Mouse (Mus musculus) skeletal muscle tissue, adult 2 months (tissue): ENCODE measurements around the gene Cyren.

Source experiments
- DNase-seq: peaks from one replicate; pipeline ENCODE4 v3.0.0-alpha.2; 2012; ENCODE audit warnings: low read depth, low spot score

Gene Cyren

DNA sequence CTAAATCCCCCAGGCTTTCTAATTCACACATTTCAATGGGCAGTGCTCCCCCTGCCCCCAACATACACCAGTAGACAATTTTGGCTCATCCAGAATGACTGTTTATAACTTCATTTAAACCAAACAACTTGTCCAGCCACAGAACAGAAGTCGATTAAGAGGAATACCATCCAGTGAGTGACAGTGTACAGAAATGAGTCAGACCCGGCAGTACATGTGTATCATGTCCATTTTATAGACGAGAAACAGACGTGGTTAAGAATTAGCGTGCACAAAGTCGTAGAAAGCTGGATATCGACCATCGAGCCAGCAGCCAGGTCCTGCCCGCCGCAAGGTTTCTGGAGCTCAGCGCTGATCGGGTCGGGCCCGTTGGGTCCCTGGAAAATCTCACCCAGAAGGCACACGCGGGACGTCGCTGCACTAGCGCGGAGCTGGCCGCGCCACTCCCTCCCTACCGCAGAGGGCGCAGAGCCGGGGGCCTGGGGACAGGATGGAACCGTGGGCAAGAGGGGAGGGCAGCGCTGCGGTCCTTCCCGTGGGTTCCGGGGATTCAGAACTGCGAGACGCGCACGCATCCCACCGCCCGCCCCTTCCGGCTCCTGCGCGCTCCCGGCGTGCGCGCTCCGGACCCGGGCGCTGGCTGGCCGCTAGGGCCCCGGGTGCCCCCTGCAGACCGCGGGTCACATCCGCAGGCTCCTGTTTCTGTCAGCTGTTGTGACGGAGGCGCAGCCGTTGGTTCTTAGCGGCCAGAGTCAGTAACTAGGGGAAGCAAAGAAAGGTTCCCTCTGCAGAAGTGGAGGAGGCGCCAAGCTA lies at the start of gene Cyren:
Gene Cyren (minus strand): TSS at position 552 of the 813 bp plus-strand sequence.
- peak; percentile 91 for DNase-seq

DNA sequence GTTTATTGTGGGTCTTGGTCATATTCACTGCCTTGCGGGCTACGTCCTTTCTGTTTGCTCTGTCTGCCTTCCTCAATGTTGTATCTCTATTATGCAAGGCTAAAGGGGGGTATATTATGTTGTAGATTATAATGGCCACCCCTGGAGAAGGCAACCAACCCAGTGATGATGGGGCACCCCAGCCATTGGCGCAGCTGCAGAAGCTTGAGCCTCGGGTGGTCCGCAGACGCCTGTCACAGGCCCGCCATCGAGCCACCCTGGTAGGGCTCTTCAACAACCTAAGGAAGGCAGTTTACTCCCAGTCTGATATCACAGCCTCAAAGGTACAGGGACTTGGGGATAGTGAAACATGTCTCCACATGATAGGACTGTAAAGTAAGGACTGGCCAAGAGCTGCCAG lies 49.7 kb upstream of the Cyren start:
- DNase-seq, result no peak

GRCm38 (mm10) chr6:34927156-34927555 lies 49.3 kb upstream of the Cyren start:
- peak; percentile 51 for DNase-seq

DNA sequence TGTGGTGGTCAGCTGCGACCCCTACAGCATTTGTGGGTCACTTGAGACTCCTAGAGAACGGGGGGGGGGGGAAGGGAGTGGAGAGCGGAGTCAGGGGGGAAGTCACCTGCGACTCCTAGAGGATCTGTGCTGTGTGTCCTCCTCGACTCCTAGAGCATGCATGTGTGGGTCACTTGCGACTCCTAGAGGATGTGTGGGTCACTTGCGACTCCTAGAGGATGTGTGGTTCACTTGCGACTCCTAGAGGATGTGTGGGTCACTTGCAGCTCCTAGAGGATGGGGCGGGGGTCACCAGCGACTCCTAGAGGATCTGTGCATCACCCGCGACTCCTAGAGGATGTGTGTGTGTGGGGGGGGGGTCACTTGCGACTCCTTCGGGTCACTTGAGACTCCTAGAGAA lies 44.1 kb upstream of the Cyren start:
- peak; percentile 32 for DNase-seq

GRCm38 (mm10) chr6:34920631-34921030 lies 42.8 kb upstream of the Cyren start:
- DNase-seq, result no peak

- DNase-seq, result no peak
Observed at GRCm38 (mm10) chr6:34919956-34920355, 42.1 kb upstream of the Cyren start, which contains the start of gene Stra8. TSS of gene Stra8 (plus strand) at chr6:34920163.

DNA sequence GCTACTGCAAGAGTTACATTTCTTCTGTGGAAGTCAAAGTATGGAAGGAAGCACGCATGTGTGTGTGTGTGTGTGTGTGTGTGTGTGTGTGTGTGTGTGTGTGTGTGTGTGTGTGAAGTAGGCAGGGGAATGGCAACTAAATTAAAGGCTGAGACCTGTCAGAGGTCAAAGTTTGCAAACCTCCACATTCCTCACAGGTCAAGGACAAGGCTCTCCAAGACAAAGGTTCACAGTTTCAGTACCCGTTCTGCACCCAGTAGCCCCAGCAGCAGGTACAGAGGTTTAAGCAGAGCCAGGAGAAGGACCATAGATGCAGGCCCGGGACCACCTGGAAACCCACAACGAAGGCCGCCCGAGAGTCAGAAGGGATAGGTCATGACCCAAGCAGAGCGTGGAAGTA lies 41.3 kb upstream of the Cyren start:
- DNase-seq, result no peak

- DNase-seq, result no peak
Observed at GRCm38 (mm10) chr6:34914462-34914861, 36.6 kb upstream of the Cyren start.

DNA sequence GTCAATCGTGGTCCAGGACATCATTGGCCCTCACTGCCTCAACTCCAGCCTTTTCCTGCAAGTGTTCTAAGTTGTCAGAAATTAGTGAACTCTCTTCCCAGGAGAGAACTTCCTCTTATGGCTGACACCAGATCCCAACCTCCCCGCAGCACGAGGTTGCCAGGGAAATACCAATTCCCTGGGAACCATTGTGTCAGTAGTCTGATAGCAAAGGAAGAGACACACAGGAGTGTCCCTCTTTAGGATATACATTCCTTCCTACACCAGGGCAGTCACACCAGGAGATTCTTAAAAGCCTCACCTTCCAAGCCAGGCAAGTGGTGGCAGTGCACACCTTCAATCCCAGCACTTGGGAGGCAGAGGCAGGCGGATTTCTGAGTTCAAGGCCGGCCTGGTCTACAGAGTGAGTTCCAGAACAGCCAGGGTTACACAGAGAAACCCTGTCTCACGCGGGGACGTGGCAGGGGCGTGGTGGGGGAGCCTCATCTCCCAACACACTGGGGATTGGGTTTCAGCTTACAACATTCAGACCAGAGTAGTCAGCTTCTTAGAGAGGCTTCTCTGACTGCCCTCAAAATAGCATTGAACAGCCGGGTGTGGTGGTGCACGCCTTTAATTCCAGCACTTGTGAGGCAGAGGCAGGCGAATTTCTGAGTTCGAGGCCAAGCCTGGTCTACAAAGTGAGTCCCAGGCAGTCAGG lies 35.6 kb upstream of the Cyren start:
- DNase-seq, result no peak

DNA sequence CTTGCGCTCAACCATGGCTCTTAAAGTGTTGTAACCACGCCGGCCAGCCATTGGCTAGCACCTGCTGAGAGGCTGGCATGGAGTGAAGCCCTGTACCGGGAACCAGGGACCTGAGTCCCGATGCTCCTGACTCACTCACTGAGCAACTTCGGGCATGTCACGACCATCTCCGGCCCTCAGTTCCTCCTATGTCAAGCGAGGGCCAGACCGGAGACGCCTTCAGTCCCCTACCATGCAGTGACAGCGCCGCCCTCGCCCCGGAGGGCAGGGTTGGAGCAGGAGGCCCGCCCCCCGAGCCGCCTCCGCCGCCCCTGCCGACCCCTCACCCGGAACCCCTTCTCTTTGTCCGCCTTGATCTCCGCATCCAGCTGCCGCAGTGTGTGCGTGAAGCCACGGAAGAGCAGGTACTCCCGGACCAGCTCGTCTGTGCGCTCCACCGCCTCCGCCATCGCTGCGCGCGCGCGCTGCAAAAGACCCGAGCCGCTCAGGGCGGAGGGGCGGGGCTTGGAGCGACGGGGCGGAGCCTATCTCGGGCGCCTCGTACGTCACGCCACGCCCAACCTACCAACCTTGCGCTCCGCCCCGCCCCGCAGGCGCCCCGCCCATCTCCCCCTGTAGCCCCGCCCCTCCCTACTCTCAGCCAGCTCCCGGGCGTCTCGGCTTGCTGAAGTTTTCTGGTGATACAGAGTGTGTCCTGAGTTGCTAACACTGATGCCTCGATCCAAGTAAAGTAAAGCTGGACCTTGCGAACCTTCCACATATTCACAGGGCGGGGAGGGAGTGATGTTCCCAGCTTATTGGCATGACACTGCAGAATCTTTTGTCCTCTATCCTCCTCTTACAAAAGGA lies 32.7 kb upstream of the Cyren start, which contains the start of gene Wdr91:
Gene Wdr91 (minus strand): TSS at position 506 of the 849 bp plus-strand sequence.
- DNase-seq, result peak; percentile 88

DNA sequence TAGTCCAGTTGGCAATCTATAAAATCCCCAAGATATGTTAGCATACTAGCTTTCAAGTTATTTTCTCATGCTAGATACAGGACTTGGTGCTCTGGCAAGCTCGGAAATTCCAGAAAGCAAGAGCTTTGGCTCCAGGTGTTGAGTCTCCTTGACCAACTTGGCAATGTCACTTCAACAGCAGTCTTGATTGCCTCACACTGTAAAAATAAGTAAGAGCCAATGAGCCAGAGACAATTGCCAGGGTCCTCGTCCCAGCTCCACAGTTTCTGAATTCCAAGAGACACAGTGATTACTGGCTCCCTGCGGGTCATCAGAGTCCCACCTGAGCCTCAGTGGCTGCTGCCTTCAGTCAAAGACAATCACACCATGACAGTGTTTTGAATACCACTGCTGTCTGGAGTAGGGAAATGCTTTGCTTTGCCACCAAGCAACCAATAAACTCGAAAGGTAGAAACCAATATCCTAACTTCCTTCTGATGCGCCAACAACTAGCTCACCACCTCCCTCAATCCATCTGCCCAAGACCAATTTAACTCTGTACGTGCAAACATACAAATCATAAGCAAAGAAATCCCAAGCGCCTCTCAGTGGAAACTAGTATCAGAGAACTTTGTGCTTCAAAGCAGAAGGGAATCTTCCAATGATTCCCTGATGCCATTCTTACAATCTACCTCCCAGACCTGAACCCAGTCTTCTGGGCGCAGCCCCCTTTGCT lies 31.9 kb upstream of the Cyren start:
- no peak for DNase-seq

GRCm38 (mm10) chr6:34907696-34908260 lies 29.9 kb upstream of the Cyren start:
- no peak for DNase-seq

DNA sequence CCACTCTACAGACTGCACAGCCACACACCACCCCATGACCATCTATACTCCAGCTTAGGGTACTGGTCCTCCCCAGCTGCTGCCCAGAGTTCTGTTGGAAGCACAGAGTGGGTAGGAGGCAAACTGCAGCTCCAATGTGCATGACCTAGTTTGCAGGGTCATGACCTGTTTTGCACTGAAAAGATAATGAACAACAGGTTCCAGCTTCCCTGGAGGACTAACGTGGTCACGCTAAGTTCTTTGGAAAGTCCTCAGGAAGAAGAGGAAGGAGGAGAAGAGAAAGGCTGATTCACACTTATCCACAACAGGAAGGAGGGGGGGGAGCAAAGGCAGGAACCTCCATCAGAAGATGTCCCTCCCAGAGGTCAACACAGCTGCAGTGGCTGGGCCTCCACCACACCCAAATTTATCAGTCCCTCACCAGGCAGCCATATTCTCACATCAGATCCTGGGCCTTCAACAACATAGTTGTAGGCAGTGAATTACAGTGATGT lies 29.3 kb upstream of the Cyren start:
- DNase-seq, result peak; percentile 64

DNA sequence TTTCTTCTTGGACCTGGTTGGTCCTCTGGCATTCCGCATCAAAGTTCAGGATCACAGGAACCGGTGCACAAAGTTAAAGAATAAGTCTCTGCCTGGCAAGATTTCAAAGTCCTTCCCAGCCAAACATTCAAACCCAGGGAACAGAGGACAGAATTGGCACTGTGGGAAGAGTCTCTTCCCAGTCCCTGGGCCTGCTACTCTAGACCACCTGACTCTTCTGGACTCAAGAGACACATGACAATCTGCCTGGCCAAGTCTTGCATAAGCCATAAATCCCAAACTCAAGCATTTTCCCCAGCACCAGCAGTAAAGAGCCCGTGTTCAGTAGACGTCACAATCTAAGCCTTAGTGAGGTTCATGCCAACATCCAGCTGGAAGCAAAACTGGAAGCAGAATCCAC lies 28.8 kb upstream of the Cyren start:
- DNase-seq, result peak; percentile 69

GRCm38 (mm10) chr6:34906125-34906524 lies 28.3 kb upstream of the Cyren start:
- DNase-seq, result no peak

DNA sequence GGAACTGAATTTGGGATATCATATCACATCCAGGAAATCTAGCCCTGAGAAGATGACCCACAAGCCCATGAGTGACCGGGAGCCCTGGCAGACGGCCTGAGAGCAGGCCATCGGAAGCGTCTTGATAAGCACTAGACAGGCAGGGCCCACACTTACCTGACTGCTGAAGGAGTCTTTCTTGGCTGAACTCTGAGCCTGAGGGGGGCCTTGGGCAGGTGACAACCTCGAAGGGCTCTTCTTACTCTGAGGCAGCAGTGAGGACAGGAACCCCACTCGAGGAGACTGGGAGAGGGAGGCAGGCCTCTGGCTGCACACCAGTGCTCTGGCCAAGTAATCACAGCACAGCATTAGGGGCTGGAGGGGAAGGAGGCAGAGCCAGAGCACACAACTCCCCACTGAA lies 26.5 kb upstream of the Cyren start:
- DNase-seq, result no peak

- no peak for DNase-seq
Observed at GRCm38 (mm10) chr6:34903851-34904250, 26.0 kb upstream of the Cyren start.

- no peak for DNase-seq
Observed at GRCm38 (mm10) chr6:34903441-34903840, 25.6 kb upstream of the Cyren start.

DNA sequence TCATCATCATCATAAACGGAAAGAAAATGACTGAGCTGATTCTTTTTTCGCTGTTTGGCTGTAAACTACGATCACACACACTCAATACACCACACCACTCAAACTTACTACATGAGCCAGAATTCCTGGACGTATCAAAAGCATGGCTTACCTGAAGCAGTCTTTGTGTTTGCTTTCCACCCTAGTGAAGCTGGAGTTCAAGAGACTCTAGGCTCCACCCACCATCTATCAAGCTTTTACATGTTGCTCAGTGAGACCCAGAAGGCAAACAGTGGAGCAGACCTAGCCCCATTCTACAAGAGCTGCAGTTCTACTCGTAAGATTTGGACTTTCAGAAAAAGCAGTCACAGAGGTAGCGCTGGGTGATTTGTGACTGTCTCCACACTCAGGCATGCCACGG lies 24.7 kb upstream of the Cyren start:
- DNase-seq, result no peak

DNA sequence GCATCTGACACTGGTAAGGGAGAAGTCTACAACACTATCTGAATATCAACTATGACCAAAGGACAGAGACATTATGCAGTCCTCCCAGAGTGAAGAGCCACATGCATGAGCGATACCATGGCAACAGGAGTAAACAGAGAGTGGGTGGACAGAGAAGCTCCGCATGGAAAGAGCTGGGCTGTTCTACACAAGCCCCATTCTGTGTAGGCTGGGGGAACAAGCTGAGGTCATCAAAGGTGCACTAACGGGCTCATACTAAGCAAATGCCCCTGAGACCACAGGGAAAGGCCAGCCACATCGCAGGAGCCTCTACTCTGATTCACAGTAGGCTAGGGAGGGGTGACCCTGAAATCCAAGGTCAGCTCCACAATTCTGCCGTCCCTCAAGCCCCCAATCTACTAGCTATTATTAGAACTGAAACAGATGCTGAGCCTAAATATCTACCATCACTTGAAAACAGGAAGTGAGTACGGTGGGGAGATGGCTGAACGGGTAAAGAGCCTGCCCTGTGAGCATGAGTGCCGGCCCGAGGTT lies 24.1 kb upstream of the Cyren start:
- no peak for DNase-seq

DNA sequence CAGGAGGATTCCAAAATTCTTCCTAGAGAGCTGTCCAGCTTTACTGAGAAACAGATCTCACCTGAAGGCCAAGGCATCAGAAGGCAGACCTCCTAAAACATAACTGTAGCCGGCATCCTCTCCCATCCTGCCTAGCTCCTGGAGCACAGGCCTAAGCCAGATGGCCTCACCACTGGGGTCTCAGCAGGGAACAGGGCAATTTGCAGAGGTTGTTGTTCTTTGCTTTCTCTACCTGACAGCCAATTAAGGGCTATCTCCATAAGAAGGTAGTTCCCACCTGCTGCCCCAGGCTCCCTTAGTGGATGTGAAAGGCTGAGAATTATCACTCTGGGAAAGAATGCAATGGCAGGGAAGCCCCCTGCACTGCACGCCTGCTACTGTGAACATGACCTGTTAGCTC lies 23.1 kb upstream of the Cyren start:
- DNase-seq, result no peak
